Mouse (Mus musculus): Measurements from ENCODE around the gene Tradd.
"Not testable (repeated sequence)": the region's sequence is repeated elsewhere in the genome, so short reads cannot be mapped to it uniquely, and the experiment has no call there.

The Tradd gene

GRCm38 (mm10) chr8:105295256-105295655 is 30.8 kb upstream of the Tradd start:
- no peak for DNase-seq (ENCODE audit: low spot score in 2 of 2)

- DNase-seq (ENCODE audit: low spot score in 2 of 2): no peak
Measured at GRCm38 (mm10) chr8:105294776-105295175, 30.4 kb upstream of the Tradd start.

- no peak for DNase-seq (ENCODE audit: low spot score in 2 of 2)
Measured at GRCm38 (mm10) chr8:105293405-105293804, 29.0 kb upstream of the Tradd start.

GRCm38 (mm10) chr8:105292471-105292870 is 28.1 kb upstream of the Tradd start:
- DNase-seq (ENCODE audit: low spot score in 2 of 2): no peak

- DNase-seq (ENCODE audit: low spot score in 2 of 2): not testable (repeated sequence)
Measured at GRCm38 (mm10) chr8:105291802-105292201, 27.4 kb upstream of the Tradd start.

GRCm38 (mm10) chr8:105291364-105291763 is 27.0 kb upstream of the Tradd start:
- not testable (repeated sequence) for DNase-seq (ENCODE audit: low spot score in 2 of 2)

GRCm38 (mm10) chr8:105290554-105291314 is 26.3 kb upstream of the Tradd start:
- peak in 1 of 2 experiments; percentile 76 for DNase-seq (ENCODE audit: low spot score in 2 of 2)

GRCm38 (mm10) chr8:105289805-105290460 is 25.5 kb upstream of the Tradd start, which contains the start of gene 4931428F04Rik:
Gene 4931428F04Rik, minus strand, starts transcription at chr8:105289864.
- peak in 1 of 2 experiments; percentile 43 for DNase-seq (ENCODE audit: low spot score in 2 of 2)

GRCm38 (mm10) chr8:105288958-105289732 is 24.7 kb upstream of the Tradd start:
- DNase-seq (ENCODE audit: low spot score in 2 of 2): peak; percentile 92 to 94

GRCm38 (mm10) chr8:105288231-105288630 is 23.8 kb upstream of the Tradd start:
- no peak for DNase-seq (ENCODE audit: low spot score in 2 of 2)

GRCm38 (mm10) chr8:105286907-105287306 is 22.5 kb upstream of the Tradd start:
- DNase-seq (ENCODE audit: low spot score in 2 of 2): no peak

GRCm38 (mm10) chr8:105285514-105285913 is 21.1 kb upstream of the Tradd start:
- no peak for DNase-seq (ENCODE audit: low spot score in 2 of 2)

- no peak for DNase-seq (ENCODE audit: low spot score in 2 of 2)
Measured at GRCm38 (mm10) chr8:105283074-105283473, 18.7 kb upstream of the Tradd start.

GRCm38 (mm10) chr8:105282239-105282638 is 17.8 kb upstream of the Tradd start:
- DNase-seq (ENCODE audit: low spot score in 2 of 2): no peak

- no peak for DNase-seq (ENCODE audit: low spot score in 2 of 2)
Measured at GRCm38 (mm10) chr8:105281821-105282220, 17.4 kb upstream of the Tradd start.

- no peak for DNase-seq (ENCODE audit: low spot score in 2 of 2)
Measured at GRCm38 (mm10) chr8:105280567-105280966, 16.2 kb upstream of the Tradd start.

- DNase-seq (ENCODE audit: low spot score in 2 of 2): peak; percentile 70
Measured at GRCm38 (mm10) chr8:105278911-105279334, 14.5 kb upstream of the Tradd start.

- DNase-seq (ENCODE audit: low spot score in 2 of 2): peak in 1 of 2 experiments; percentile 7
Measured at GRCm38 (mm10) chr8:105276292-105277120, 12.1 kb upstream of the Tradd start.

- DNase-seq (ENCODE audit: low spot score in 2 of 2): no peak
Measured at GRCm38 (mm10) chr8:105275840-105276239, 11.4 kb upstream of the Tradd start, which contains the start of gene Nol3. Gene Nol3, plus strand, starts transcription at chr8:105276140.

GRCm38 (mm10) chr8:105275387-105275786 is 11.0 kb upstream of the Tradd start:
- DNase-seq (ENCODE audit: low spot score in 2 of 2): no peak

GRCm38 (mm10) chr8:105270916-105271186 is 6.4 kb upstream of the Tradd start:
- DNase-seq (ENCODE audit: low spot score in 2 of 2): no peak

Measured in frontal cortex, postnatal 14 days (tissue).